Mouse (Mus musculus) cerebellum, adult 2 months (tissue): ENCODE results near the gene Selenok.

Experiments used
- CTCF ChIP-seq: fragments of 200-500 bp; IDR thresholded peaks from 2 replicates; pipeline ENCODE4 v1.5.1; 2011; ENCODE audit warnings: low read depth, mild to moderate bottlenecking, control low read depth, low read length, moderate library complexity, borderline replicate concordance; ENCODE audit not compliant: insufficient read depth
- POLR2A ChIP-seq: fragments of 200-500 bp; IDR thresholded peaks from 2 replicates; pipeline ENCODE4 v1.6.1; 2011; ENCODE audit warnings: low read length, control low read depth, borderline replicate concordance; ENCODE audit not compliant: insufficient read depth

DNA sequence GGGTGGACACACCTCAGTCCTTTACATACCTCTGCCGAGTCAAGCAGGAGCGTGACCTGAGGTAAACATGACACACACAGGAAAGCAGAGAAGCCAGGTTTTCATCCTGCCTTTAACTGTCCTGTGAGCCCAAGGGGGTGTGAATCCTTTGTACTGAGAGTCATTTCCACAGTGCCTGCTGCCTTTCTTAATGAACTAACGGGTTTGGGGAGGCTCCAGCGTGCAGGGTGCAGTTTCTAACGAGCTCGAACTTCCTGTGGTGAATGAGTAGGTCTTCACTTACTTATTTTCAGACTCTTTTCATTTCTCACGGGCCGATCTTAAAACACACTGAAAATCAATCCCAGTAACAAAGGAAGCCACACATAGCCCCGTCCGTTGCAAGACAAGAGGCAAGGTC, 46.4 kb downstream of the Selenok start:
- TF ChIP-seq CTCF, result no peak
- no peak for TF ChIP-seq POLR2A
